Mouse (Mus musculus) midbrain, embryonic 14.5 days (tissue): ENCODE measurements at regions not wholly inside any gene's neighbourhood (a gene's known extent, or its start where the extent isn't known, plus 50 kb on each side); places are given as distances from the start of the nearest gene placed in this dataset.

Experiments used
- ATAC-seq: fragments of 200-750 bp; cut with Nextera tagmentation; 2 replicates; pipeline ENCODE4 v1.8.0; 2017; ENCODE audit warnings: moderate number of reproducible peaks, moderate library complexity; ENCODE audit not compliant: low FRiP score, low TSS enrichment
- DNase-seq: peaks from one replicate; pipeline ENCODE4 v3.0.0-alpha.2; 2015
- H3K27ac ChIP-seq: fragments of 300-500 bp; sonication (generic); replicated peaks from 2 replicates; pipeline ENCODE4 v1.5.1; 2014; ENCODE audit warnings: mild to moderate bottlenecking, low read depth, low read length, moderate library complexity
- H3K27me3 ChIP-seq: fragments of 300-500 bp; sonication (generic); 2 replicates; pipeline ENCODE4 v1.6.1; 2014; ENCODE audit warnings: low read length, control low read depth, mixed read lengths; ENCODE audit not compliant: control insufficient read depth, insufficient read depth
- H3K36me3 ChIP-seq: fragments of 300-500 bp; sonication (generic); 2 replicates; pipeline ENCODE4 v1.6.1; 2014; ENCODE audit warnings: low read length, control low read depth; ENCODE audit not compliant: control insufficient read depth, insufficient read depth
- H3K4me1 ChIP-seq: fragments of 300-500 bp; sonication (generic); 2 replicates; pipeline ENCODE4 v1.6.1; 2014; ENCODE audit warnings: mild to moderate bottlenecking, antibody characterized with exemption, low read length, control low read depth; ENCODE audit not compliant: control insufficient read depth, insufficient read depth
- H3K4me2 ChIP-seq: fragments of 300-500 bp; sonication (generic); 2 replicates; pipeline ENCODE4 v1.6.1; 2014; ENCODE audit warnings: mild to moderate bottlenecking, low read length, moderate library complexity
- H3K4me3 ChIP-seq: fragments of 300-500 bp; sonication (generic); replicated peaks from 2 replicates; pipeline ENCODE4 v1.5.1; 2014; ENCODE audit warnings: low read depth, low read length
- H3K9ac ChIP-seq: fragments of 300-500 bp; sonication (generic); replicated peaks from 2 replicates; pipeline ENCODE4 v1.6.1; 2014; ENCODE audit warnings: mild to moderate bottlenecking, low read length, moderate library complexity
- H3K9me3 ChIP-seq: fragments of 300-500 bp; sonication (generic); 2 replicates; pipeline ENCODE4 v1.6.1; 2016; ENCODE audit warnings: low read length, control low read depth, mixed read lengths; ENCODE audit not compliant: control insufficient read depth
- WGBS: fragments of 180-500 bp; shearing (Covaris S2); extraction: QIAGEN DNeasy Blood & Tissue Kit; methylation state at CpG from one replicate; pipeline ENCODE4 v1.1.7; 2014; 5-methylcytosine and 5-hydroxymethylcytosine counted together

DNA sequence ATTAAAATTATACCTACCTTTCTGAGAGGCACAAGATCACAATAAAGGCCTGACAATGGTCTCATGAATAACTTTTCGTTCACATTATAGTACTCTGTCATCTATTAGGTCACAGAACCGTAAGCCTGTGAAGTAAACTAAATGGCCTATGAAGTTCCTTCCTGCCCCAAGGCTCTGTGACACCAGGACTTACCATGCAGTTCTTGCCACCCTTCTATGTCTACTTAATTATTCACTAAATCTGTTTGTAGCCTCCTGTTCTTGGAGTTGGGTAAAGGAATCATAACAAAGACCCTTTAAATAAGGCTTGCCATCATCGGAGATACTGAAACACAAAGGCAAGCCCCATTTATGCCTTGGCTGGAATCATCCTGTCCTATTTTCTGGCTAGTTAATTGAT lies 408.3 kb downstream of the Cmpk2 start:
- Histone ChIP-seq H3K4me1 (peaks cover 13% of the 10 kb centered on the region; the same call in 1 of the 2 replicates), H3K9me3 (no peaks in the 10 kb centered on the region), H3K9ac (no peak overlapping the region), H3K27ac (peak overlapping the region; percentile 72), H3K4me3 (no peak overlapping the region), H3K27me3 (no peaks in the 10 kb centered on the region), H3K4me2 (no peak overlapping the region), H3K36me3 (no peaks in the 10 kb centered on the region)
- 57% methylated on average over 3 of the region's 3 CpGs for WGBS
- DNase-seq: no peak
- no peak for ATAC-seq

DNA sequence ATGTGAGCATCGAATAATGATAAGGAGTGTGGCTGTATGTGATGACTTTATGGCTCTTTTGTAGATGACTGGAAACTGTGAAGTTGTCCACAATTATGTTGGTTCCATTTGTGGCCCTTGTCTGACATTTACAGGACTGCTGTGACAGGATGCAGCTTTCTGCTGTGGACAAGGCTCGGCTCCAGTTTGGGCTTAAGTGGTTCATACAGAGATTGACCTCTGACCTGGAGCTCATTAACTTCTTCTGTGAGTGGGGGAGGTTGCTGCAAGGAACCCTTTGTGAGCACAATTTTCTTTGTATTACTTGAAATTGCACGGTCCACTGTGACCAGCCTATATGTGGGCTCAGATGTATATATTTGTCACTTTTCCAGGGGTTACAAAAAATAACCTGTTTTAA lies 403.5 kb downstream of the Cmpk2 start:
- Histone ChIP-seq H3K27me3 (no peaks in the 10 kb centered on the region), H3K36me3 (no peaks in the 10 kb centered on the region), H3K4me2 (no peak overlapping the region), H3K4me3 (no peak overlapping the region), H3K4me1 (peaks cover 1% of the 10 kb centered on the region; the same call in 1 of the 2 replicates), H3K9ac (no peak overlapping the region), H3K9me3 (no peaks in the 10 kb centered on the region), H3K27ac (no peak overlapping the region)
- no peak for DNase-seq
- WGBS: 32% methylated on average over 3 of the region's 3 CpGs
- no peak for ATAC-seq

DNA sequence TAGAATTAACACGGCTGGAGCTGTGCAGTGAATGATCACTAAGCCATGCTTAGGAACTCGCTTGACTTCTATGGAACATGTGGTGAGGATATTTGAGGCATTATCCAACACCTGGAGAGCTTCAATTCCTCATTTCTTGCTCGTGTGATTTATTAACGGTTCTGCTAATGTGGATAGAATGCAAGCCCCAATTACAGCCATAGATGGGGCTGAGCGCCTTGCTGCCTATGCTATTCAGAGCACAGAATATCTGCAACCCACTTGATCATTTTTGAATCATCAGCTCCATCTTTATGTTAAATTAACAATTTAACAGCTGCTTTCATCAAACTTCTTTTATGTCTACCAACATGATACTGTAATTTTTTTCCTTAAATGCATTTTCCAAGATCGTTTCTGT lies 398.7 kb downstream of the Cmpk2 start:
- H3K27me3 ChIP-seq: no peaks in the 10 kb centered on the region
- no peak for ATAC-seq

DNA sequence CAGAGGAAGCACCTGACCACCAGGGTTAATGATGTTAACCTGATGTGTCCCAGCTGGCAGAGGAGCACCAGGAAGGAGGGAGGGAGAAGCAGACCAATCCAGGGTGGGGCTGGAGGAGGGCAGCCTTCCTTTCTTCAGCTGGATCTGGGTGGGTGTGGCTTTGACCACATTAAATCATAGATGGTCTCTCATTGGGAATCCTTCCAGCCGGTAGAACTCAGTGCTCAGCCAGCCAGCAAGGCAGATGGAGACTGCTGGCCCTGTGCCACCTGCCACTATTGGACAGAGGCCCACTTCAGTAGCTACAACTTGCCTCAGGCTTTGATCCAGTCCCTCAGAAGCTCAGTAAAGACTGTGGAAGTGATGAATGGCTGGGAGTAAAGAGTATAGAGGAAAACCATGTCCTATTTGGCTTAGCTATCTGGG lies 386.1 kb downstream of the Cmpk2 start:
- Histone ChIP-seq H3K36me3 (no peaks in the 10 kb centered on the region), H3K4me2 (no peak overlapping the region), H3K27ac (no peak overlapping the region), H3K4me1 (no peaks in the 10 kb centered on the region), H3K9me3 (peaks cover 5% of the 10 kb centered on the region; the same call in 1 of the 2 replicates), H3K27me3 (no peaks in the 10 kb centered on the region), H3K4me3 (no peak overlapping the region), H3K9ac (no peak overlapping the region)
- peak; percentile 27; the same call in 1 of the 2 replicates for ATAC-seq
- WGBS: 41% methylated on average over 1 of the region's 1 CpGs
- peak; percentile 74 for DNase-seq

More for the DNA sequence above, 398.7 kb downstream of the Cmpk2 start:
- Histone ChIP-seq H3K4me2 (no peak overlapping the region), H3K9ac (no peak overlapping the region), H3K9me3 (no peaks in the 10 kb centered on the region), H3K4me1 (no peaks in the 10 kb centered on the region), H3K36me3 (no peaks in the 10 kb centered on the region), H3K27ac (no peak overlapping the region), H3K4me3 (no peak overlapping the region)
- WGBS: 79% methylated on average over 6 of the region's 6 CpGs
- DNase-seq: no peak

DNA sequence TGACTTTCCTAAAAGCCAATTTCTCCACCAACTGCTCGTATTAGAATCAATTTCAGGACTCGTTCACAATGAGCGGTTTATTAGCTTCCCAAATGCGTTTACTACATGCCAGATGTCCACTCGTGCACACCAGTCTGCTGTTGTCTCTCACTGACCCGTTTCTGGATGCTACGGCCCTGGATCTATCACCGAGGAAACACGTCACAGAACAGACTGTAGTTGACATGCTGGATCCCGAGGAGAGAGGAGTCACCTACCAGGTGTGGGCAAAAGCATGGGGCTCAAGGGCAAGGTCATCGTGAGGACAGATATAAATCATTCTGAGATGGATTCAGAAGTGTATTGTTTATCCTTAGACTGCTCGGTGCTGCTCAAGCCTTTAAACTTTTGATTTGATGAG lies 375.9 kb downstream of the Cmpk2 start:
- no peak overlapping the region for H3K9ac ChIP-seq

DNA sequence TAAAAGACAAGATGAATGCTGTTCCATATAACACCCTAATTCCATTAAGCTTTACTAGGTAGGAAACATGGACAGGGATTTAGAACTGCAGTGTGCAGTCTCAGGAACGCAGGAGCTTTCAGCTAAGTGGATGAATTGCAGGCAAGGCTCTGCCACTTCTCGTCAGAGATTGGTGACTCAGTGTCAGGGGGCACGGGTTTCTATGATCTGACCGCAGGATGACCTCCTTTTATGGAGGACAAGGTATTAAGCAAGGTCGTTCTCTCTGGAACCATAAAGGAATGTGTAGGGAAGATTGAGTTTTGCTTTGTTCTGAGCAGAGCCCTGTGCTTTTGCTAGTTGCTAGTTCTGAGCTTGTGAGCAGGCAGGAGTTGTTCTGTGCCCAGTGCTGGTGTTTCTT lies 373.7 kb downstream of the Cmpk2 start:
- no peak for DNase-seq

More for the DNA sequence above, 375.9 kb downstream of the Cmpk2 start:
- DNase-seq: no peak
- no peaks in the 10 kb centered on the region for H3K4me1 ChIP-seq
- ATAC-seq: no peak
- H3K4me3 ChIP-seq: no peak overlapping the region
- H3K9me3 ChIP-seq: no peaks in the 10 kb centered on the region
- WGBS: 78% methylated on average over 12 of the region's 12 CpGs
- H3K4me2 ChIP-seq: no peak overlapping the region
- H3K27ac ChIP-seq: no peak overlapping the region
- no peaks in the 10 kb centered on the region for H3K36me3 ChIP-seq
- no peaks in the 10 kb centered on the region for H3K27me3 ChIP-seq

DNA sequence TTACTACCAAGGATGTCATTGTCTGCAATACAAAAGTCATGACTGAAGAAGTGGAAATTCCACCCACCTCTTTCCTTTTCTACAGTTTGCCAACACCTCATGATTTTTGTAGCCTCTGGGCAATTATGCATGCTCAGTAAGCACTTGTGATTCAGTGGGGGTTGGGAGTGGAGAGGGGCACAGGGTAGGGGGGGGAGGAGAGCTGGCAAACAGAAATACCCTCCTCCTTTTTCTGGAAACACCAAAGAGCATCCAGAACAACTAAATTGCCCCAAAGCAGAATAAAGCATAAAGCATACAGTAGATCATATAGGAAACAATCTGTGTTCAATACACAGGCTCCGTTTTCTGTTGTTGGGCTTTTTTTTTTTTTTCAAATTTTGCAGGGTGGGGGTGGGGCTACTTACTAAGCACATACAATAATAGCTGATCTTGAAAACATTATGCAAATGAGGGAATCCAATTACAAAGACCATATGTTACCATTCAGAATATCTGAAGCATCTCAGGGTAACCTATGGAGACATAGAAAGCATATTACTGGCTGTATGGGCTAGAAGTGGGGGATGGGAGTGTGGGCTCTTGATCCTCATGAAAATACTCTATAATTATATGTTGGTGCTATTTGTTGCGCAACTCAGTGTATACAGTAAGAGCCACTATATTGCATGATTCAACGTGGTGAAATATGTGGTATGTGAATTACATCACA lies 352.4 kb downstream of the Cmpk2 start:
- peaks cover 9% of the 10 kb centered on the region for H3K4me1 ChIP-seq
- WGBS: 48% methylated on average over 3 of the region's 3 CpGs
- peak; percentile 46 for DNase-seq
- H3K9me3 ChIP-seq: no peaks in the 10 kb centered on the region
- ATAC-seq: peak; percentile 34; the same call in 1 of the 2 replicates
- no peaks in the 10 kb centered on the region for H3K27me3 ChIP-seq
- 0 out of 2 replicates have a peak overlapping the region, but pooled peaks have one; percentile 22 for H3K27ac ChIP-seq
- H3K4me2 ChIP-seq: no peak overlapping the region
- H3K9ac ChIP-seq: no peak overlapping the region
- no peaks in the 10 kb centered on the region for H3K36me3 ChIP-seq
- no peak overlapping the region for H3K4me3 ChIP-seq

More for the DNA sequence above, 373.7 kb downstream of the Cmpk2 start:
- no peaks in the 10 kb centered on the region for H3K27me3 ChIP-seq
- H3K9me3 ChIP-seq: no peaks in the 10 kb centered on the region
- ATAC-seq: no peak
- 39% methylated on average over 5 of the region's 5 CpGs for WGBS
- no peaks in the 10 kb centered on the region for H3K36me3 ChIP-seq
- no peak overlapping the region for H3K4me2 ChIP-seq
- H3K4me3 ChIP-seq: no peak overlapping the region
- no peak overlapping the region for H3K9ac ChIP-seq
- H3K4me1 ChIP-seq: no peaks in the 10 kb centered on the region
- no peak overlapping the region for H3K27ac ChIP-seq

DNA sequence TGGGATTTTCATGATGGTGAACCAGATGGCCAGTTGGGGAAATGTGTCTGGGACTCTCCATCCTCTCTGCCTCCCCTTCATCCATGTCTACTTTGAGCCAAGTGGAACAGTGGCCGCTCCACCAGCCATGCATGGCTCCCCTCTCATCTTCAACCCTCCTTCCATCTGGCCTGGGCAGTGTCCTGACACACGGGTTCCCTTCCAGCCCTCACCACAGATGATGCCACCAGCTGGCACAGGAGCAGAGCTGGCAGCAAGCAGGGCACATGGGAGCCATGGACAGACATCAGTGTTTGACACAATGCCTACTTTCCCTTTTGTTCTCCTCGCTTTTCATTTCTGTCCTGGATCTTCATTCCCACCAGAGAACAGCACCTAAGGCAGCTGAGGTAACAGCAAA lies 348.9 kb downstream of the Cmpk2 start:
- no peak overlapping the region for H3K9ac ChIP-seq
- no peak overlapping the region for H3K27ac ChIP-seq
- H3K36me3 ChIP-seq: no peaks in the 10 kb centered on the region
- WGBS: 80% methylated on average over 3 of the region's 3 CpGs
- H3K27me3 ChIP-seq: no peaks in the 10 kb centered on the region
- peaks cover 9% of the 10 kb centered on the region for H3K4me1 ChIP-seq
- H3K9me3 ChIP-seq: no peaks in the 10 kb centered on the region
- ATAC-seq (no peak), DNase-seq (no peak)
- H3K4me2 ChIP-seq: no peak overlapping the region
- H3K4me3 ChIP-seq: no peak overlapping the region

DNA sequence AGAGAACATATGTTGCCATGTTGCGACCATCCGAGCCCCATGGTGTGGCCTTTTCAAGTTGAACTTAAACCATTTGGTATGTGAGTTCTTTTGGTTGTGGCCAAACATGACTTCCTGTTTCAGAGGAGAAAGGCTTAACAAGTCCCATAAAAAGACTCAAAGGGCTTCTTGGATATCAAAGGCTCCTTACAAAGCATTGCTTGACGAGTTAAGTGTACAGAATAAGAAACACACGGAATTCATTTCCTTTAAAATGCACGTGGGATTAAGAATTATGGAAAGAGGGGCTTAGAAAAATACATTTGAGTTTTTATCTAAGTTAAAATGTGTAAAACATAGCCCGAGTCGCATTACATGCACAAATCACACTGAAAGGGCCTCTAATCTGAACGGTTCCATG lies 346.8 kb downstream of the Cmpk2 start:
- H3K4me3 ChIP-seq: no peak overlapping the region
- H3K36me3 ChIP-seq: no peaks in the 10 kb centered on the region
- H3K27ac ChIP-seq: no peak overlapping the region
- H3K9me3 ChIP-seq: no peaks in the 10 kb centered on the region
- H3K4me1 ChIP-seq: peaks cover under 1% of the 10 kb centered on the region; the same call in 1 of the 2 replicates
- H3K27me3 ChIP-seq: no peaks in the 10 kb centered on the region
- no peak overlapping the region for H3K4me2 ChIP-seq
- H3K9ac ChIP-seq: no peak overlapping the region
- DNase-seq (no peak), ATAC-seq (no peak)
- WGBS: 78% methylated on average over 8 of the region's 8 CpGs
